Mouse (Mus musculus) left cerebral cortex, postnatal 10 days (tissue): ENCODE measurements at regions not wholly inside any gene's neighbourhood (a gene's known extent, or its start where the extent isn't known, plus 50 kb on each side); places are given as distances from the start of the nearest gene placed in this dataset.

Experiments
- DNase-seq, 2 experiments: peaks; one replicate each; pipeline ENCODE4 v3.0.0; 2021 to 2022; ENCODE audit warnings: low spot score in 2 of 2, mixed read lengths in 1 of 2; ENCODE audit errors: extremely low spot score in 1 of 2
- intact Hi-C: fragments of 180-260 bp; cut with DNase I; formaldehyde crosslinking; loops from one replicate; pipeline ENCODE4 v1.15.1; 2025

GRCm38 (mm10) chr10:100685748-100686147, 95.5 kb downstream of the 1700017N19Rik start:
- intact Hi-C loops, result no loop called here
- DNase-seq, result no peak

GRCm38 (mm10) chr10:100695944-100696343, 105.7 kb downstream of the 1700017N19Rik start:
- intact Hi-C loops, result no loop called here
- no peak for DNase-seq

DNA sequence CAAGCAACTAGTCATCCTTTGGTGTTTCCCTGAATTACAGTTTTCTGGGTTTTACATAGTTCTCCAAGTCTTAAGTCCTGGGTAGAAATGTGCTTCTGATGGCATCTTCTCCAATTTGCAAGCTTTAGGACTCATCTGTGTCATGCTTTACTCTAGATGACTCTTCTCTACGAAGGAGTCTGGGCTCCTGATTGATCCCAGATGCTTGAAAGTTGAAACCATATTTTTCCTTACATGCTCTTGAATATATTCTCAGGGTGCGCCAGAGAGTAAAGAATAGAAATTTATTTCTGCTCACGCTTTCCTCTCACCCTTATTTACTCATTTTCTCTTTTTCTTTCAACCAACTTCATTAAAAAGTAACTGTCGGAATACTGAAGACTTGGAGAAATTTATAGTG, 108.9 kb downstream of the 1700017N19Rik start:
- intact Hi-C loops, result no loop called here
- no peak for DNase-seq

GRCm38 (mm10) chr10:100700281-100701205, 110.3 kb downstream of the 1700017N19Rik start:
- no peak for DNase-seq
- intact Hi-C loops, result no loop called here

DNA sequence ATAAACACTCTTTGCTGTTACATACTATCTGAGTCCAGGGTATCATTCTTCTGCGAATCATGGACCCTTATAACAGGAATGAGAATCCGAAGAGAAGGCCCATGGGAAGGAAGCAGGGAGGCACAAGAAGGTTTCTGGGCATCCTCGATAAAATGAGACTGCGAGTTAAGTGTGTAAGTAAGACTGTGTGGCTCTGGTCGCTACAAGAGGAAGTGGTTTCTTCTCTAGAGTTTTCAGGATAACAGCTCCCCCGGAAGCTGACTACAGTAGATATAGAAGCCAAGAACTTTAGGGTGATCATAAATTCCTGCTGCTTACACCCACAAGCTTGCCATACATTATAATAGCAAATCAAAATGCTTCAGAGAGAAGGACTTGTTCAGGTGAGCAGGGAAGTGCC, 111.7 kb downstream of the 1700017N19Rik start:
- intact Hi-C loops, result no loop called here
- DNase-seq, result no peak

GRCm38 (mm10) chr10:100716084-100716667, 125.9 kb downstream of the 1700017N19Rik start:
- intact Hi-C loops, result no loop called here
- no peak for DNase-seq

- intact Hi-C loops, result no loop called here
- DNase-seq, result no peak
Observed at GRCm38 (mm10) chr10:100718574-100718973, 128.3 kb downstream of the 1700017N19Rik start.

DNA sequence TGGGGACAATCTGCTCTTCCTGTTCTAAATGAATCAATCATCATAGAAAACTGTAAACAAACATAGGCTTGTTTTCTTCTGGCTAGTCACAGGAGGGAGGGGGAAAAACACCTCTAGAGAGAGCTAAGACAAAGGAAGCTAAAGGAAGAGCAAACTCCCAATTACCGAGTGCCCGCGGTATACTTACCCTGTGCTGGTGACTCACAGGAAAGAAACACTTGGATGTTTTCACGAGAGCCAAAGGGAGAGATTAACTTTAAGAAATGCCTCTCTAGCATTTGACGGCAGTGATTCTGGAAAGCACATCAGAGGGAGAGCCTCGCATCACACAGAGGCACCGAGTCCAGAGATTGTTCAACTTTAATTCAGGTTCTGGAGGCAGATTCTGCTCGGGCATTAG, 151.0 kb downstream of the 1700017N19Rik start:
- DNase-seq, result no peak
- intact Hi-C loops, result loop anchor here (5.0 to 10.0 kb wide), 4 partner anchors 114 to 1676 kb away; partner anchors contain the start of gene Mgat4c

- intact Hi-C loops, result loop anchor here (5.0 to 10.0 kb wide), 4 partner anchors 115 to 1675 kb away; partner anchors contain the start of gene Mgat4c
- DNase-seq, result peak; percentile 73 to 75
Observed at GRCm38 (mm10) chr10:100742065-100742464, 151.8 kb downstream of the 1700017N19Rik start.

GRCm38 (mm10) chr10:100746151-100746550, 155.9 kb downstream of the 1700017N19Rik start:
- intact Hi-C loops, result loop anchor here (10.0 kb wide), 2 partner anchors 939 to 1409 kb away; partner anchors contain the start of gene Mgat4c
- DNase-seq, result no peak

- DNase-seq, result no peak
- intact Hi-C loops, result no loop called here
Observed at GRCm38 (mm10) chr10:100754957-100755356, 164.7 kb downstream of the 1700017N19Rik start.

DNA sequence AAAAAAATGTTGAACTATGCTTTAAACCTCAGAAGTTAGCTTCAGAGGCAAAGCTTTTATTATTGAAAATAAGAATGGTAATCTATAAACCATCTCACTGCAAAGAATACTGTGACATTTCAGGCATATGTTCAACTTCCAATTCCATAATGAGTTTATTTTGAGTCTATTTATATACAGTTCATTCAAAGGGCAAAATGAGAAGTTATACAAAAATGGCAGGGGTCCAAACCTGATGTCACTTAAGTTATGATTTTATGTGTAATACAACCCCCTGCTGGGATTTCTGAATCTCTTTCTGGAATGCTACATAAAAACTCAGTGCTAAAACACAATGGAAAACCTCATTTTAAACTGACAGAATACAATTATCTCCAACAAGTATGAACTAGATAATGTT, 184.0 kb downstream of the 1700017N19Rik start:
- intact Hi-C loops, result no loop called here
- no peak for DNase-seq

DNA sequence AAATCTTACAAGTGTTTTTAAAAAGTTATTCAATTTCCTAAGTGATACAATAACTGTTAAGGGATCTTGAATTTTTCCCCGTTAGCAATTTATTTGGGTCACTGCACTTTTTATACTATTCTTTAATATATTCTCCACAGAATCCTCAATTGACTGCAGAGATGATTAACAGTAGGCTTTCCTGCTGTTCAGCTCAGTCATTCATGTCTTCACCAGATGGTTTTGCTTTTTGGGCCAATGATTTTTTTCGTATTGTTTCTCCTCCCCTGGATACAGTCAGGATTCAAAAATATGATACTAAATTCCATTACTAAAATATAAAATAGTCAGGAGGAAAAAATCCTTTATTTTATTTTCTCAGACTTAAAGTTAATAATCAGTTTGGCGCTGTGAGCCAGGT, 201.9 kb downstream of the 1700017N19Rik start:
- intact Hi-C loops, result no loop called here
- no peak for DNase-seq

DNA sequence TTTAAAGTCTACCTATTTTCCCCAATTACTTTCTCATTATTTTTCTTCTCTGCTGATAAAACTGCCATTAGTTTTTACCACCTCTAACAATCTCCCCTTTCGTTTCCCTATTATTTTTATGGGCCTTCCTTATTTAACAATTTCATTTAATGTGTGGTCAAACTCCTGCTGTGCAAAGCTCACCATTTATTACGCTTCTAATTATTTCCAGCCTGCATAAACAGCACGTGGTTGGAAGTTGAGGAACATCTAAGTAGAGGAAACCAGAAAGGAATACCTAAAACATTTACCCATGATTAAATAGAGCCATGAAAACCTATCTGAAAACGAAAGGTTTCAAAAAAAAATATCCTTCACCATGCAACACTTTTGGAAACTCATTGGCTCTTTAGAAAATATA, 202.3 kb downstream of the 1700017N19Rik start:
- intact Hi-C loops, result no loop called here
- DNase-seq, result no peak

DNA sequence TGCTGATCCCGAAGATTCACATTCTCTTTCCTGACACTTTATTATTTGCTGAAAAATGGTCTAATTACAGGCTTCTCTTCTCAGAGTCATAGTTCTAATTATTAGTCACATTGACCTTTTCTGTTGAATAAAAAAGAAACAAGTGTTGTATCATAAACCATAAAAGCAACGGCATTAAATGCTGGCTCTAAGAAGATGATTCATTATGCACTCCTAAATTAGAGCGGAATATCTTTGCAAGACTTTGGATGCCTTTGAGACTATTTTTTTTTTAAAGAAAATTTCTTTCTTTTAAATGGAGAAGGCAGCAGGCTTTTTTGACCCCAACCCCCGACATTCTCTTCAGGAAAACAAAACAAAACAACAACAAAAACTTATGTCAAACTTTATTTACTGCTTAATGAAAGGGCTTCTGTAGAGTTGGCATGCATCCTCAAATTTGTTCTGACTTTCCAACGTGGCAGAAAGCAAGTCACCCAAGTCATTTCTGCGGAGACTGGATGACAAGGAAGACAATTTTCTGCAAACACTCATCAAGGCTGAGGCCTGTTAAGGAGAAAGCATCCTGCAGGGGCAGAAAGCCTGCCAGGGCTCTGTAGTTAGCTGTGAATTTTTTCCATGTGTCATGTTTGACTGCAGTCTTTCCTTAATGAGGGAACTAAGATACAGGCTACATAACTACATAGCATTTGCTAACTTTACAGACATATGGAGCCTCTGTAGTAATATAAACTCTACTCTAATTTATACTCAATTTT, 205.1 kb downstream of the 1700017N19Rik start:
- no peak for DNase-seq
- intact Hi-C loops, result no loop called here

DNA sequence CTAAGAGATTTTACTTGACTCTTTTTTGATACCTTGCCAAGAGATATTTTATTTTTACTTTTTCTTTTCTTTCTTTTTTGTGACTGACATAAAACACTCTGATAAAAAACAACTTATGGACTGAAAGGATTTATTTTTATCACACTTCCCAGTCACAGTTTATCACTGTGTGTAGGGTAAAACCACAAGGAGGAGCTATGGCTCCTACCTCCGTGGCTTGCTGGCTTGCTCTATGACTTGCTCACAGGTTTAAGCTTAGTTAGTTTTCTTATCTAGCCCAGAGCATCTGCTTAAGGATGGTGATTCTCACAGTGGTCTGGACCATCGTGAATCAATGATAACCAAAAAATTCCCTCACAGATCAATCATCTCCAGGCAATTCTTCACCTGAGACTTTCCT, 221.4 kb downstream of the 1700017N19Rik start:
- no peak for DNase-seq
- intact Hi-C loops, result no loop called here

- intact Hi-C loops, result no loop called here
- DNase-seq, result no peak
Observed at GRCm38 (mm10) chr10:100834794-100835193, 244.5 kb downstream of the 1700017N19Rik start.

GRCm38 (mm10) chr10:100853213-100853612, 262.9 kb downstream of the 1700017N19Rik start:
- intact Hi-C loops, result no loop called here
- DNase-seq, result no peak

DNA sequence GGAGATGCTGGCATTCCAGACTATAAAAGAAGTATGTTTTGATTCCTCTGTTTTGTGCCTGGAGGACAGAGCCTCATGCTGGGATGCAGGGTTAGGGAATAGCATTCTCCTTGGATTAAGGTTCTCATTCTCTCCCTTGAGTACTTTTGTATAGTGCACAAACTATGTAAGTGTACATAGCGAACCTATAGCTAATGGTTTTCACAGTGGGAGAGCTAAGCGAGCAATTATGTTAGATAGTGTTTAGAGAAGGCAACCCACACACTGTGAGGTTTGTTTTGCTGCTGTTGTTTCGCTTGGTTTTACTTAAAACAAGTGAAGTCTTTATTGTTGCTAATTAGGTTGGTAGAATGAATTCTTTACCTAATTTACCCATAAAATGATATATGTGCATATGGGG, 266.2 kb downstream of the 1700017N19Rik start:
- intact Hi-C loops, result no loop called here
- no peak for DNase-seq
